Mouse (Mus musculus) heart, embryonic 12.5 days (tissue): ENCODE data around the gene Kif28. TPM values are rescaled to one million over a fixed set of nuclear protein-coding genes. Genes with fewer than 3 reads are reported as not detected.
"Not testable (repeated sequence)": the region's sequence is repeated elsewhere in the genome, so short reads cannot be mapped to it uniquely, and the experiment has no call there.

ENCODE experiments used
- ATAC-seq: fragments of 200-750 bp; cut with Nextera tagmentation; 2 replicates; pipeline ENCODE4 v1.8.0; 2017; ENCODE audit warnings: moderate TSS enrichment, moderate library complexity; ENCODE audit not compliant: insufficient number of reproducible peaks, low FRiP score
- H3K27ac ChIP-seq: fragments of 300-500 bp; sonication (generic); 2 replicates; pipeline ENCODE4 v1.5.1; 2016; ENCODE audit warnings: mild to moderate bottlenecking, moderate library complexity; ENCODE audit not compliant: poor library complexity, severe bottlenecking
- H3K27me3 ChIP-seq: fragments of 300-500 bp; sonication (generic); replicated peaks from 2 replicates; pipeline ENCODE4 v1.6.1; 2016; ENCODE audit warnings: mild to moderate bottlenecking, moderate library complexity
- H3K36me3 ChIP-seq: fragments of 300-500 bp; sonication (generic); 2 replicates; pipeline ENCODE4 v1.6.1; 2016; ENCODE audit warnings: mild to moderate bottlenecking, moderate library complexity
- H3K4me1 ChIP-seq: fragments of 300-500 bp; sonication (generic); replicated peaks from 2 replicates; pipeline ENCODE4 v1.6.1; 2016; ENCODE audit warnings: mild to moderate bottlenecking
- H3K4me2 ChIP-seq: fragments of 300-500 bp; sonication (generic); 2 replicates; pipeline ENCODE4 v1.6.1; 2016; ENCODE audit warnings: mild to moderate bottlenecking, moderate library complexity
- H3K4me3 ChIP-seq: fragments of 300-500 bp; sonication (generic); 2 replicates; pipeline ENCODE4 v1.5.1; 2016; ENCODE audit warnings: mild to moderate bottlenecking
- H3K9ac ChIP-seq: fragments of 300-500 bp; sonication (generic); 2 replicates; pipeline ENCODE4 v1.6.1; 2016; ENCODE audit warnings: mild to moderate bottlenecking, moderate library complexity
- H3K9me3 ChIP-seq: fragments of 300-500 bp; sonication (generic); replicated peaks from 2 replicates; pipeline ENCODE4 v1.6.1; 2016; ENCODE audit warnings: mild to moderate bottlenecking, moderate library complexity
- WGBS: fragments of 180-500 bp; shearing (Covaris S2); methylation state at CpG from one replicate; pipeline ENCODE4 v1.1.7; 2016; 5-methylcytosine and 5-hydroxymethylcytosine counted together
- polyA plus RNA-seq: library from polyadenylated mRNA; unstranded; fragments of >200 nt; fragmentation: Nextera tagmentation; extraction: Ambion mirVana; gene quantifications from 2 replicates; pipeline ENCODE4 v1.2.1, GENCODE M21; 2016

The Kif28 gene
- polyA plus RNA-seq, 1 experiment from 2014 or later = not detected

DNA sequence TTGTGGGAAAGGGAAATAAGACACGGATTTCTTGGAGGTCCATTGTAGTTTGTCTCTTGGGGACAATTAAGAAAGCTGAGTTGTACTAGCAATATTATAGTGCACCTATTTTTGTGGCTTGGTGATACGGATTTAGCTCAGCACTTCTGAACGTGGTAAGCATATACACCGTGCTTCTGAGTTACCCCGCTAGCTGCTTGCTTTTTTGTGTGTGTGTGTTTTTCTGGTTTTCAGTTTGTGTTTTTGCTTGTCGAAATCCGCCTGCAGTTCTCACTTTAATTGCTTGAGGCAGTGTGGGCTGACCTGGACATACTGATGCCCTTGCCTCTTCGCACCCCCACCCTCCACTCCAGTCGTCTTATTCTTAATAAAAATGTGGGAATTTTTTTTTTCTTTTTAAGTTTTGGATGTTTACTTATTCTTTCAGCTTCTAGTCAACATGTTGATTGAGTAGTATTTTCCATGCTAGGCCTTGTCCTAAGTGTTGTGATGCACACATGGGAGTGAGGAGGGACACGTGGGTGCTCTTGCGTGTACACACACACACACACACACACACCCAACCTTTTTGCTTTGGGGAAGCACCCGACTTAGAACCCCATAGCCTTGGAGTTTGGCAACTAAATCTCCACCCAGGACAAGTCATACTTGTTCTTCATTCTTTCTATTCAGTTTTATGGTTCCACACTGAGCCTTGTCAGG is 76.1 kb downstream of the Kif28 start:
- H3K4me3 ChIP-seq = peak overlapping the region; percentile 80
- 0 out of 2 replicates have a peak, but pooled peaks have one; percentile 24 for ATAC-seq
- 26% methylated on average over 12 of the region's 12 CpGs for WGBS

DNA sequence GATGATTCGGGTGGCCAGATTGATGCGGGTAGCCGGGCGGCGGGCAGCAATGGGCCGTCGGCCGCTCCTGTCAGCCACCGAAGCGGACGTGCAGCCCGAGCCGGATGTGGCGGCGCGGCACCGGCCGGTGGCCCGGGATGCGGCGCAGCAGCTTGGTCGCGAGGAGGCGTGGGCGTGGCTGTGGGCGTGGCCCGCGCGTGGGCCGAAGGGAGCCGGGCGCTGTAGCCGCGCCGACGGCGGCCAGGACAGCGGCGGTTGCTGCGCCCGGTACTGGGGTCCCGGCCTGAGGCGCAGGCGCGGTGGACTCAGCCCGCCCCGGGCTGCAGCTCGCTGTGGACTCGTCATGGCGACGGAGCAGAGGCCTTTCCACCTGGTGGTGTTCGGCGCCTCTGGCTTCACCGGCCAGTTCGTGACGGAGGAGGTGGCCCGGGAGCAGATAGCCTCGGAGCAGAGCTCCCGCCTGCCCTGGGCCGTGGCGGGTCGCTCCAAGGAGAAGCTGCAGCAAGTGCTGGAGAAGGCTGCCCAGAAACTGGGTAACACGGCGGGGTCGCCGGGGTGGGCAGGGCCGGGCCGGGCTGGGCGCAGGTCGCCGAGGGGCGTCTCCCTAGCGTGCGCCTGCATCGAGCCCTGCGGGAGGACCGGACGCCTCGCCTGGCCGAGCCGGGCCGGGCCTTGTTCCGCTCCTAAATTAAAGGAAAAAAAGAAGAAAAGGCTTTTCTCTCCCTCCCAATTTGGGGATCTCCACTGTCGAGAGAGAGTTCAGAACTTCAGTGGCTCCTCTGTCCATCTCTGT is 76.9 kb downstream of the Kif28 start, which contains the start of gene Sccpdh:
Gene Sccpdh (plus strand): TSS at position 198 of the 793 bp plus-strand sequence.
- under 1% methylated on average over 83 of the region's 84 CpGs for WGBS
- no peaks in the 10 kb centered on the region for H3K27me3 ChIP-seq
- peak within 1 kb of the TSS; percentile 90 for H3K9ac ChIP-seq
- peaks cover 22% of the 10 kb centered on the region for H3K36me3 ChIP-seq
- H3K4me1 ChIP-seq = peaks cover 10% of the 10 kb centered on the region
- peak within 1 kb of the TSS; percentile 80 for H3K4me3 ChIP-seq
- H3K27ac ChIP-seq = peak within 1 kb of the TSS; percentile 95
- H3K4me2 ChIP-seq = peak within 1 kb of the TSS; percentile 94
- peak; percentile 90 for ATAC-seq
- H3K9me3 ChIP-seq = no peaks in the 10 kb centered on the region

More for the DNA sequence above, 76.1 kb downstream of the Kif28 start:
- H3K4me1 ChIP-seq = peaks cover 10% of the 10 kb centered on the region
- H3K36me3 ChIP-seq = peaks cover 30% of the 10 kb centered on the region
- no peaks in the 10 kb centered on the region for H3K9me3 ChIP-seq
- H3K27me3 ChIP-seq = no peaks in the 10 kb centered on the region
- H3K9ac ChIP-seq = peak overlapping the region; percentile 90
- H3K27ac ChIP-seq = peak overlapping the region; percentile 95
- peak overlapping the region; percentile 94 for H3K4me2 ChIP-seq

DNA sequence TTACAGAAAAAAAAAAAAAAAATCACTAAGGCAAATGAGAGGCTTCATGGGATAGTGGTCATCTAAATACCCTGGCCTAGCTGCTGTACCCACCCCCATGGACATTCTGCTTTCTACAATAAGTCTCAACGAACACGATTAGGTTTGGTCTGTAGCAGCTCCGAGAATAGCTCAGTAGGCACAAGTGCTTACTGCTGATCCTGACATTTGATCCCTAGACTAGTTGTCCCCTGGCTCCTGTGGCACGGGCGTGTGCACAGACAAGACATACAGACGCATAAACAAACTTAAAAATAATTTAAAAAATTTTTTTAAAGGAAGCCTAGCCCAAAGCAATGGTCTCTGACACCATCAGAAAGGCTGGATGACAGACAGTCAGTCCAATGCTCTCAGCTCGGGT is 77.6 kb downstream of the Kif28 start:
- Histone ChIP-seq H3K4me2 (peak overlapping the region; percentile 94), H3K4me1 (peaks cover 10% of the 10 kb centered on the region), H3K27ac (peak overlapping the region; percentile 95), H3K27me3 (no peaks in the 10 kb centered on the region), H3K9ac (peak overlapping the region; percentile 90), H3K4me3 (peak overlapping the region; percentile 80), H3K36me3 (peaks cover 15% of the 10 kb centered on the region), H3K9me3 (no peaks in the 10 kb centered on the region)
- ATAC-seq = no peak
- WGBS = 9% methylated on average over 7 of the region's 7 CpGs

DNA sequence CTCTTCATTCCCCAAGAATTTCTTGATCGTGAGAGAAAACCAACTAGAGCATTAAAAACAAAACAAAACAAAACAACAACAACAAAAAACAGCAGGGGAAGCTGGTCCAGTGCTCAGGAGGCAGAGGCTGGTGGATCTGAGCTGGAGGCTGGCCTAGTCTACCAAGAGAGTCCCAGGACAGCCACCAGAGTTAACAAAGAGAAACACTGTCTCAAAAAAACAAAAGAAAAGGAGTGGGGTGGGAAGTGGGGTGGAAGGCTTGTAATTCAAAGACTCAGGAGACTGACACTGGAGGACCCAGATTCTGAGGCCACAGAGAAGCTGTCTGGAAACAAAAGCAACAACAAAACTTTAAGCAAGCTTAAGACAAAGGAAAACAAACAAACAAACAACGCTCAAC is 78.1 kb downstream of the Kif28 start:
- H3K9ac ChIP-seq = no peak overlapping the region

DNA sequence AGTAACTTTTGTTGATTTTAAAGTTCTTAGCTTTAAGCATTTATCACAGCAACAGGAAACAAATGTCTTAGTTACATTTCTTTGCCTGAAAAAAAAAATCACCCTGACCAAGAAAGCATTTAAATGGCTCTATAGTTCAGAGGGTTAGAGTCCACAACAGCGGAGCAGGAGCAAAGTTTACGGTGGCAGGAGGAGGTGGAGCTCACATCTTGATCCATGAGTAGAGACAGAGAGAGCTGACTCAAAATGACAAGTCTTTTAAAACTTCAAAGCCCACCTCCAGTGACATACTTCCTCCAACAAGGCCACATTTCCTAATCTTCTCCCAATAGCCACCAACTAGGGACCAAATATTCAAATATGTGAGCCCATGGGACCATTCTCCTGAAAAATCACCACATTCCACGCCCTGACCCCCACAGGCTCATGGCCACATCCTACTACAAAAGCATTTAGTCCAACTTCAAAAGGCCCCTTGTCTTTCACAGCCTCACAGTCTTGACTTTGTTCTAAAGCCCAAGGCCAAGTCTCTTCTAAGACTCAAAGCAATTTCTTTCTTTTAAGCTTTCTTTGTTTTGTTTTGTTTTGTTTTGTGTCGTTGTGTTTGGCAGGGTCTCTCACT is 80.7 kb downstream of the Kif28 start:
- ATAC-seq = no peak
- Histone ChIP-seq H3K9ac (no peak overlapping the region), H3K27ac (no peak overlapping the region), H3K27me3 (no peaks in the 10 kb centered on the region), H3K4me1 (peaks cover 4% of the 10 kb centered on the region), H3K9me3 (no peaks in the 10 kb centered on the region), H3K4me2 (no peak overlapping the region), H3K36me3 (no peaks in the 10 kb centered on the region), H3K4me3 (no peak overlapping the region)
- 74% methylated on average over 4 of the region's 4 CpGs for WGBS

More for the DNA sequence above, 78.1 kb downstream of the Kif28 start:
- peaks cover 10% of the 10 kb centered on the region for H3K36me3 ChIP-seq
- peak overlapping the region; percentile 94 for H3K4me2 ChIP-seq
- H3K27me3 ChIP-seq = no peaks in the 10 kb centered on the region
- no peak for ATAC-seq
- H3K4me1 ChIP-seq = peaks cover 10% of the 10 kb centered on the region
- 0 out of 2 replicates have a peak overlapping the region, but pooled peaks have one; percentile 95 for H3K27ac ChIP-seq
- no peaks in the 10 kb centered on the region for H3K9me3 ChIP-seq
- WGBS = 74% methylated on average over 2 of the region's 2 CpGs
- no peak overlapping the region; the same call in 1 of the 2 replicates for H3K4me3 ChIP-seq

DNA sequence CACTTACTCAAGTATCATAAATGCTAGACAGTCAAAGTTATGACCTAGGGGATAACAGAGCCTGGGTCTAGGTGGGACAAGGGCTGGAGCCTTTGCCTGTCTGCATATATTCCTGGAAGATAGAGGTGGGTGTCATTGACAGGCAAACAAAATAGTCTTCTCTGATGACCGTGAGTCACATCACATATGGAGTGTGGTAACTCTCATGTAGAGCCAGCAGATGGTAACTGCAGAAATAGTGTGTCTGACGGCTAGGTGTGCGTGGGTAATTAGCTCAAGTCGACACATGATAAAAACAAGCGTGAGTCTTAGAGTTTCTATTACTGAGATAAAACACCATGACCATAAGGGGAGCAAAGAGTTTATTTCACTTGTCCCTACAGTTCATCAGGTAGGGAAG is 82.0 kb downstream of the Kif28 start:
- Histone ChIP-seq H3K36me3 (no peaks in the 10 kb centered on the region), H3K4me2 (no peak overlapping the region), H3K27me3 (no peaks in the 10 kb centered on the region), H3K4me1 (no peaks in the 10 kb centered on the region), H3K4me3 (no peak overlapping the region), H3K9ac (no peak overlapping the region), H3K27ac (no peak overlapping the region), H3K9me3 (no peaks in the 10 kb centered on the region)
- no peak for ATAC-seq
- 75% methylated on average over 5 of the region's 5 CpGs for WGBS

DNA sequence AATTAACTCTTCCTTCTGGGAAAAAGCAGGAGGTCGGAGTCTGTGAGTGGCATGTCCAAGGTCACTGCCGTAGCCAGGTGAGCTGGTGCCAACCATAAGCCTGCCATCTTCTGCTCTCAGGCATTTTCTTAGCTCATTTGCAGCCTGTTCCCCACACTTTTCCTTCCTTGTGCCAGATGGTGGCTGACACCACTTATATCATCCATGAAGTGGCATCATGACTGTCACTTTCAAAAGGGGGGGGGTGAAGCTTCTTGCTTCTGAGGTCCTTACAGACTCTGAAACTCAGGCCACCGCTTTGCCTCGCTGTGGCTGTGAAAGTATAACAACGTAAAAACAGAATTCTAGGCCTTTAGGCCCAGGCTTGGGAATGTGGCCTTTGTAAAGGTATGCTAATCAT is 93.8 kb downstream of the Kif28 start:
- Histone ChIP-seq H3K36me3 (no peaks in the 10 kb centered on the region), H3K9me3 (no peaks in the 10 kb centered on the region), H3K4me1 (peaks cover 3% of the 10 kb centered on the region; the same call in 1 of the 2 replicates), H3K9ac (no peak overlapping the region), H3K27me3 (no peaks in the 10 kb centered on the region), H3K27ac (no peak overlapping the region), H3K4me3 (no peak overlapping the region), H3K4me2 (no peak overlapping the region)
- no peak for ATAC-seq
- 70% methylated on average over 5 of the region's 5 CpGs for WGBS

DNA sequence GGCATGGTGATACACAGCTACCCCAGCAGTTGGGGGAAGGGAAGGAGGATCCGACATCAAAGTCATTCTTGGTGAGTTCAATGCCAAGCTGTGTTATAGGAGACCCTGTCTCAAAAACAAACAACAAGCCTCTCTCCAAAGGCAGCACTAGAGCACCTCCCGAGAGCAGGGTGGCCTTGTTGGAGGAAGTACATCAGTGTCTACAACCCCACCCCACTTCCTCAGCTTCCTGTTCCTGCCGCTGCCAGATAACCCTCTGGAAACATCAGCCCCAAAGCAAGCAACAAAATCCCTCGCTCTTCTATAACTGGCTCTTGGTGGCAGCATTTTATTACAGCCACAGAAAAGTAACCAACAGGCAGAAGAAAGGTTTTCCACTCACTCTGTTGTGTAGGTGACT is 94.8 kb downstream of the Kif28 start:
- no peak overlapping the region for H3K4me3 ChIP-seq
- no peaks in the 10 kb centered on the region for H3K36me3 ChIP-seq
- H3K4me1 ChIP-seq = peaks cover 3% of the 10 kb centered on the region; the same call in 1 of the 2 replicates
- no peak for ATAC-seq
- H3K4me2 ChIP-seq = no peak overlapping the region
- WGBS = 50% methylated on average over 4 of the region's 4 CpGs
- H3K27ac ChIP-seq = no peak overlapping the region
- H3K9me3 ChIP-seq = no peaks in the 10 kb centered on the region
- no peaks in the 10 kb centered on the region for H3K27me3 ChIP-seq
- H3K9ac ChIP-seq = no peak overlapping the region

DNA sequence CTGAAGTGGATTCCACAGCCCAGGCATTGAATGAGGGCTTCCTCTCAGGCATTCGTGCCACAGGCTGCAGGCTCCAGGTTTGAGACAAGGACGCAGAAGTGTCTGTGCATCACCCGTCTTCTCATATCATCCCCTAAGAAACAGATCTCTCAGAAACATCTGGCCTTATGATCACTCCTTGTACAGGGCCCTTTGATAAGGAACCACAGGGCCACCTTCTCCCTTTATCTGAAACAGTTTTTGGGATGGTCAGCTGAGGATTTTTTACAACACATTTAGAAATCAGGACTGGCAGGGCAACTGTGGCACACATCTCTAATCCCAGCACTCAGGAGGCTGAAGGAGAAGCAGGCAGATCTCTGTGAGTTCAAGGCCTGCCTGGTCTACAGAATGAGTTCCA is 95.7 kb downstream of the Kif28 start:
- Histone ChIP-seq H3K4me2 (no peak overlapping the region), H3K4me1 (peaks cover 3% of the 10 kb centered on the region; the same call in 1 of the 2 replicates), H3K4me3 (no peak overlapping the region), H3K27ac (no peak overlapping the region), H3K9me3 (no peaks in the 10 kb centered on the region), H3K27me3 (no peaks in the 10 kb centered on the region), H3K36me3 (no peaks in the 10 kb centered on the region), H3K9ac (no peak overlapping the region)
- no peak for ATAC-seq
- 54% methylated on average over 3 of the region's 3 CpGs for WGBS

DNA sequence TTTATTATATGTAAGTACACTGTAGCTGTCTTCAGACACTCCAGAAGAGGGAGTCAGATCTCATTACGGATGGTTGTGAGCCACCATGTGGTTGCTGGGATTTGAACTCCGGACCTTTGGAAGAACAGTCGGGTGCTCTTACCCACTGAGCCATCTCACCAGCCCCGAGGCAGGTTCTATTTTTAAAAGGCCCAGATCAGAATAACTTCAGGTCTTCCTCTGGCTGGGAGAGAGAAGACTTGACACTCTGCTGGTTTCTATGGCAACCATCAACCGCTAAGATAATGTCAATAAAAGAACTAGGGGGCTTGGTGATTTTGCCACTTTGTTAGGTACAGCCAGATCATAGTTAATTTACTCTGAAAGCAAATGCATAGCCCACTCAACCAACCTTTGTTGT is 96.4 kb downstream of the Kif28 start:
- not testable (repeated sequence) for ATAC-seq, H3K36me3 ChIP-seq, H3K9ac ChIP-seq, H3K4me1 ChIP-seq, H3K27ac ChIP-seq, H3K4me3 ChIP-seq, H3K4me2 ChIP-seq, H3K9me3 ChIP-seq, H3K27me3 ChIP-seq
- WGBS = 63% methylated on average over 5 of the region's 5 CpGs

DNA sequence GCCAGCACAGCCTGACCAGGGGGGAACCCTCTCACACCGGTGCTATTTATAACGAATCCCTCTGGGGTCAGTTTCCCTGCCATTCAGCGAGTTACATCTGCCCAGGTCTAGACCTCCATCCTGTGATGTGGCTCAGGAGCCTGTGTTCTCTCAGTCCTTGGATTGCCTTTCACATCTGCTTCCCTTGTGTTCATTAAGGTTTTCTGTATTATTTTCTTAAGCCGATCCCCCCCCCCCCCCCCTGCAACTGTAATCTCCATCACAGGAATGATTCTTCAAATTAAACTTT is 99.1 kb downstream of the Kif28 start:
- Histone ChIP-seq H3K27me3 (no peaks in the 10 kb centered on the region), H3K9ac (no peak overlapping the region), H3K4me2 (peak overlapping the region; percentile 50), H3K9me3 (no peaks in the 10 kb centered on the region), H3K4me3 (0 out of 2 replicates have a peak overlapping the region, but pooled peaks have one; percentile 3), H3K27ac (no peak overlapping the region), H3K4me1 (peaks cover 3% of the 10 kb centered on the region; the same call in 1 of the 2 replicates), H3K36me3 (no peaks in the 10 kb centered on the region)
- peak; percentile 48; the same call in 1 of the 2 replicates for ATAC-seq
- whole genome bisulfite sequencing = 10% methylated on average over 4 of the region's 4 CpGs
